Mouse (Mus musculus): ENCODE data around the gene Thtpa. TPM values are rescaled to one million over a fixed set of nuclear protein-coding genes. Genes with fewer than 3 reads are reported as not detected.

The Thtpa gene
- polyA plus RNA-seq, 1 experiment from 2014 or later, result 26.5 TPM

- no peak for ATAC-seq (ENCODE audit: low FRiP score, low read depth)
- Histone ChIP-seq H3K9ac (no peak overlapping the region), H3K4me2 (replicated peaks) (peak overlapping the region; percentile 39; the same call in 1 of the 2 replicates), H3K27me3 (replicated peaks) (peaks cover 50% of the 10 kb centered on the region), H3K27ac (no peak overlapping the region), H3K4me1 (peaks cover 48% of the 10 kb centered on the region), H3K4me3 (no peak overlapping the region), H3K36me3 (no peaks in the 10 kb centered on the region), H3K9me3 (no peaks in the 10 kb centered on the region)
- WGBS, result 31% methylated on average over 9 of the region's 9 CpGs
These were observed 15.5 kb downstream of the Thtpa start for GRCm38 (mm10) chr14:55110076-55110475.

GRCm38 (mm10) chr14:55111720-55112119, 17.1 kb downstream of the Thtpa start:
- Histone ChIP-seq H3K4me1 (peaks cover 50% of the 10 kb centered on the region), H3K4me3 (no peak overlapping the region), H3K4me2 (replicated peaks) (no peak overlapping the region), H3K27ac (no peak overlapping the region), H3K27me3 (replicated peaks) (peaks cover 63% of the 10 kb centered on the region), H3K36me3 (no peaks in the 10 kb centered on the region), H3K9ac (no peak overlapping the region), H3K9me3 (no peaks in the 10 kb centered on the region)
- 79% methylated on average over 2 of the region's 2 CpGs for WGBS
- no peak for ATAC-seq (ENCODE audit: low FRiP score, low read depth)

GRCm38 (mm10) chr14:55113351-55113974, 18.9 kb downstream of the Thtpa start:
- Histone ChIP-seq H3K27me3 (replicated peaks) (peaks cover 62% of the 10 kb centered on the region), H3K4me1 (peaks cover 49% of the 10 kb centered on the region), H3K4me3 (peak overlapping the region; percentile 71; the same call in 1 of the 2 replicates), H3K9me3 (no peaks in the 10 kb centered on the region), H3K4me2 (replicated peaks) (peak overlapping the region; percentile 99), H3K9ac (no peak overlapping the region), H3K27ac (no peak overlapping the region), H3K36me3 (no peaks in the 10 kb centered on the region)
- 72% methylated on average over 51 of the region's 51 CpGs for WGBS
- ATAC-seq (ENCODE audit: low FRiP score, low read depth), result no peak

- no peak for ATAC-seq (ENCODE audit: low FRiP score, low read depth)
- 8% methylated on average over 26 of the region's 26 CpGs for WGBS
- H3K27ac ChIP-seq, result no peak overlapping the region
These were observed 19.5 kb downstream of the Thtpa start for GRCm38 (mm10) chr14:55113975-55114645.

GRCm38 (mm10) chr14:55114759-55115701, 20.4 kb downstream of the Thtpa start:
- H3K9me3 ChIP-seq, result no peaks in the 10 kb centered on the region
- no peaks in the 10 kb centered on the region for H3K36me3 ChIP-seq
- H3K27me3 ChIP-seq (replicated peaks), result peaks cover 55% of the 10 kb centered on the region
- peak overlapping the region; percentile 50 for H3K27ac ChIP-seq
- peak; percentile 55 for ATAC-seq (ENCODE audit: low FRiP score, low read depth)
- 1% methylated on average over 78 of the region's 78 CpGs for WGBS
- H3K4me1 ChIP-seq, result peaks cover 33% of the 10 kb centered on the region
- H3K9ac ChIP-seq, result peak overlapping the region; percentile 77
- H3K4me2 ChIP-seq (replicated peaks), result peak overlapping the region; percentile 99
- H3K4me3 ChIP-seq, result peak overlapping the region; percentile 71

More at GRCm38 (mm10) chr14:55113975-55114645, 19.5 kb downstream of the Thtpa start:
- Histone ChIP-seq H3K4me3 (peak overlapping the region; percentile 71), H3K27me3 (replicated peaks) (peaks cover 62% of the 10 kb centered on the region), H3K9me3 (no peaks in the 10 kb centered on the region), H3K4me1 (peaks cover 42% of the 10 kb centered on the region), H3K36me3 (no peaks in the 10 kb centered on the region), H3K9ac (peak overlapping the region; percentile 77), H3K4me2 (replicated peaks) (peak overlapping the region; percentile 99)

GRCm38 (mm10) chr14:55115846-55116245, 21.3 kb downstream of the Thtpa start:
- Histone ChIP-seq H3K36me3 (no peaks in the 10 kb centered on the region), H3K9ac (peak overlapping the region; percentile 77), H3K27ac (peak overlapping the region; percentile 50; the same call in 1 of the 2 replicates), H3K4me3 (peak overlapping the region; percentile 71), H3K9me3 (no peaks in the 10 kb centered on the region), H3K4me1 (peaks cover 33% of the 10 kb centered on the region), H3K4me2 (replicated peaks) (peak overlapping the region; percentile 99), H3K27me3 (replicated peaks) (peaks cover 48% of the 10 kb centered on the region)
- WGBS, result under 1% methylated on average over 8 of the region's 8 CpGs
- ATAC-seq (ENCODE audit: low FRiP score, low read depth), result peak; percentile 25

GRCm38 (mm10) chr14:55116425-55117200, 22.0 kb downstream of the Thtpa start, which contains the start of gene Jph4:
Jph4 (minus strand) TSS chr14:55116935.
- peak within 1 kb of the TSS; percentile 71 for H3K4me3 ChIP-seq
- peak within 1 kb of the TSS; percentile 77 for H3K9ac ChIP-seq
- ATAC-seq (ENCODE audit: low FRiP score, low read depth), result peak; percentile 52
- peak within 1 kb of the TSS; percentile 99 for H3K4me2 ChIP-seq (replicated peaks)
- H3K27me3 ChIP-seq (replicated peaks), result peaks cover 45% of the 10 kb centered on the region
- no peaks in the 10 kb centered on the region for H3K9me3 ChIP-seq
- H3K36me3 ChIP-seq, result no peaks in the 10 kb centered on the region
- peaks cover 33% of the 10 kb centered on the region for H3K4me1 ChIP-seq
- WGBS, result 3% methylated on average over 21 of the region's 21 CpGs
- peak within 1 kb of the TSS; percentile 42 for H3K27ac ChIP-seq

GRCm38 (mm10) chr14:55118852-55119251, 24.3 kb downstream of the Thtpa start:
- Histone ChIP-seq H3K9me3 (no peaks in the 10 kb centered on the region), H3K9ac (no peak overlapping the region), H3K4me3 (no peak overlapping the region), H3K27ac (no peak overlapping the region), H3K4me2 (replicated peaks) (no peak overlapping the region), H3K36me3 (no peaks in the 10 kb centered on the region), H3K27me3 (replicated peaks) (peaks cover 25% of the 10 kb centered on the region), H3K4me1 (peaks cover 30% of the 10 kb centered on the region)
- no peak for ATAC-seq (ENCODE audit: low FRiP score, low read depth)
- 82% methylated on average over 4 of the region's 4 CpGs for WGBS

- H3K36me3 ChIP-seq, result no peaks in the 10 kb centered on the region
- H3K9me3 ChIP-seq, result no peaks in the 10 kb centered on the region
- no peak overlapping the region for H3K4me2 ChIP-seq (replicated peaks)
- no peak overlapping the region for H3K4me3 ChIP-seq
- no peak overlapping the region for H3K9ac ChIP-seq
- peaks cover 23% of the 10 kb centered on the region for H3K4me1 ChIP-seq
- no peak for ATAC-seq (ENCODE audit: low FRiP score, low read depth)
- H3K27ac ChIP-seq, result no peak overlapping the region
- WGBS, result 78% methylated on average over 4 of the region's 4 CpGs
- peaks cover 18% of the 10 kb centered on the region for H3K27me3 ChIP-seq (replicated peaks)
These were observed 25.0 kb downstream of the Thtpa start for GRCm38 (mm10) chr14:55119421-55120134.

- no peaks in the 10 kb centered on the region for H3K36me3 ChIP-seq
- no peak overlapping the region for H3K4me3 ChIP-seq
- WGBS, result 11% methylated on average over 5 of the region's 5 CpGs
- ATAC-seq (ENCODE audit: low FRiP score, low read depth), result peak; percentile 82
- H3K9me3 ChIP-seq, result no peaks in the 10 kb centered on the region
- H3K4me2 ChIP-seq (replicated peaks), result peak overlapping the region; percentile 32
- peaks cover 1% of the 10 kb centered on the region; the same call in 1 of the 2 replicates for H3K4me1 ChIP-seq
- no peak overlapping the region for H3K27ac ChIP-seq
- H3K9ac ChIP-seq, result peak overlapping the region; percentile 42; the same call in 1 of the 2 replicates
- H3K27me3 ChIP-seq (replicated peaks), result no peaks in the 10 kb centered on the region
These were observed 27.4 kb downstream of the Thtpa start for GRCm38 (mm10) chr14:55121947-55122346.

GRCm38 (mm10) chr14:55122359-55122758, 27.8 kb downstream of the Thtpa start:
- WGBS, result 49% methylated on average over 8 of the region's 8 CpGs
- no peak for ATAC-seq (ENCODE audit: low FRiP score, low read depth)
- Histone ChIP-seq H3K4me3 (no peak overlapping the region), H3K36me3 (no peaks in the 10 kb centered on the region), H3K4me2 (replicated peaks) (peak overlapping the region; percentile 32), H3K9ac (peak overlapping the region; percentile 42), H3K4me1 (no peaks in the 10 kb centered on the region), H3K27me3 (replicated peaks) (no peaks in the 10 kb centered on the region), H3K27ac (no peak overlapping the region), H3K9me3 (no peaks in the 10 kb centered on the region)

Measured in neural tube, embryonic 12.5 days (tissue).